Mouse (Mus musculus) adrenal gland, postnatal 36 days (tissue): ENCODE measurements around the gene Rest. TPM values are rescaled to one million over a fixed set of nuclear protein-coding genes. Genes with fewer than 3 reads are reported as not detected.

Experiments used
- DNase-seq, 2 experiments: peaks; one replicate each; pipeline ENCODE4 v3.0.0; 2021; ENCODE audit warnings: mixed read lengths in 1 of 2
- total RNA-seq, 2 experiments: library from RNA; stranded (reverse); gene quantifications; 2 replicates each; pipeline ENCODE4 v1.2.3; 2021

Rest gene
- total RNA-seq, 2 experiments from 2014 or later = 24.8 to 26.8 TPM

DNA sequence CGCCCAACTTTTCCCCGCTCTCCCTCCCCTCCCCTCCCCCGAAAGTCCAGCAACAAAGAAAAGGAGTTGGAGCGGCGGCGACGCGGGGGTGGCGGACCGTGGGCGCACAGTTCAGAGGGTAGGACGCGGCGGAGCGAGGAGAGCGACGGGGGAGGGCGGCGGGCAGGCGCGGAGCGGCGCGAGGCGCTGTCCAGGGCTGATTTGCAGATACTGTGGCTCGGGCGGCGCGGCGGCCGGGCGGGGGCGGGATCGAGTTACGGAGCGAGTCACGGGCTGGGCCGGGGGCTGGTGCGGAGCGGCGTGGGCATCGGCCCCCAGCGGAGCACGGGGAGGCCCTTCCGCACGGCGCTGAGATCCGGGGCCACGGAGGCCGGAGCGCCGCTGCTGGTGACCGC, 377 bp downstream of the Rest start:
- DNase-seq = peak; percentile 87 to 90

DNA sequence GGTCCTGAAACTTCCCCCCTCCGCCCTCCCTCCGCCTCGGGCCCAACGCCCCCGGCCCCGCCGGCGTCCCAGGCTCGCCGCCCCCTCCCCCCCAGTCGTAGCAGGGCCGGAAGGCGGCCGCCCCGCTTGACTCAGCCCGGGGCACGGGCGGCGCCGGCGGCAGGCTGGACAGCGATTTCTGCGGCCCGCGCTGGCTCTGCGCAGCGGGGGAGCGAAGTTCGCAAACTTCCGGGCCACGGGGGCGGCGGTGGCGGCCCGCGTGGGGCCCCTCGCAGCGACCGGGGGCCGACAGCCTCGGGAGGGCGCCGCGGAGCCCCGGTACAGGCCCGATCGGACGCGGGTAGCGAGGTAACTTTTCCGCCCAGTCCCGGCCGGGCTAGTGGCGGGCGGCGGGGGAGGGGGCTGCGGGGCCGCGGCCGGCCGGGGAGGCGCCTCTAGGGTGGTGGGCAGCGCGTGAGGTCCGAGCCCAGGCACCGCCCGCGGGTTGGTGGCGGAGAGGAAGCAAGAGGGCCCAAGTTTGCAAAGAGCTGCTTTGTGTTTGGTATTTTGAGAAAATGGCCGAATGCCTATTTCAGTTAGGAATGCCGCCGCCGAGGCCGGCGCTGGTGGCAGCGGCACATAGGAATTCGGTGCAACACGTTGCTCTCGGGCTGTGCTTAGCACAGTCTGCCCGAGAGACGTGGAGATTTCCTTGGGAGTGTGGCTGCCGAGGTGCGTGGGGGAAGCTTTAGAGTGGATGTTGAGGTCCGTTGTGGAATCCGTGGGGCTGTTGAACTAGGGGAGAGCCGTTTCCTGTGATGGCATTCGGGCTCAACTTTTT, 985 bp downstream of the Rest start:
- DNase-seq = peak; percentile 74 to 78

DNA sequence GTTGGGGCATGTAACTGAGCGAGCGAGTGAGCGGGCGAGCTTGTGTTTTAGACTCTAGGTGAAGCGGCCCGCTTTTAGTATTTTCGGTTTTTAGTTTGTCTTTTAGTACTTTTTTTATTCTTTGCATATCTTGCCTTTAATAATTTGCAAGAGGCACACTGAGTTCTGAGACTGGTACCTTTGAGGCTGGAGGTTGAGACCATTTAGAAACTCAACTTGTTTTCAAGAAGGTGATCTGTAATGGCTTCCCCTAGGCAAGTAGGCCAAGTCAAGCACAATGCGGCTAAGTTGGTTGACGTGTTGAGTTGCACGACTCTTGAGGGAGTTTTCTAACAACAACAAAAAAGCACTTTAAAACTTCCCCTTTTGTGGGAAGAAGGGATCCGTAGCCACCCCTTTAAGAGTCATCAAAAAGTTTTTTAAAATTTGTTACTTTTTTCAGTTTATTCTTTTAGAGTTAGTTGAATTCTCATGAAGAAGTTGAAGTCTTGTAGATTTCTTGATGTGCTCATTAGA, 1.7 kb downstream of the Rest start:
- DNase-seq = no peak

DNA sequence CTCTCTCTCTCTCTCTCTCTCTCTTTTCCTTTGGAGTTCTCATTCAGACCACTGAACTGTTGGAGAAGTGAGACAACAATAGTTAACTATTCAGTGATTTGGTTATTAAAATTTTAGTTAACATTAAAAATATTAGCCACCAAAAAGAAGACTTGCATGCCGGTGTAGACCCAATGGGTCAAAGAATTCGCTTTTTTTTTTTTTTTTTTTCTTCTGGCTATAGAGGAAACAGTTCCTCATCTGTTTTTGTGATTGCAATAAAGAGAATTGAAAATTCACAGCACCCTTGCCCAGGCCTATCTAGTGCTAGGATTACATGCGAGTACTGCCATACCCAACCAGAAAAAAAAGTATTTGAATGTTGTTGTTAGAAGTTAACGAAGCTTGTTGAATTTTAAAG, 2.1 kb downstream of the Rest start:
- no peak for DNase-seq

DNA sequence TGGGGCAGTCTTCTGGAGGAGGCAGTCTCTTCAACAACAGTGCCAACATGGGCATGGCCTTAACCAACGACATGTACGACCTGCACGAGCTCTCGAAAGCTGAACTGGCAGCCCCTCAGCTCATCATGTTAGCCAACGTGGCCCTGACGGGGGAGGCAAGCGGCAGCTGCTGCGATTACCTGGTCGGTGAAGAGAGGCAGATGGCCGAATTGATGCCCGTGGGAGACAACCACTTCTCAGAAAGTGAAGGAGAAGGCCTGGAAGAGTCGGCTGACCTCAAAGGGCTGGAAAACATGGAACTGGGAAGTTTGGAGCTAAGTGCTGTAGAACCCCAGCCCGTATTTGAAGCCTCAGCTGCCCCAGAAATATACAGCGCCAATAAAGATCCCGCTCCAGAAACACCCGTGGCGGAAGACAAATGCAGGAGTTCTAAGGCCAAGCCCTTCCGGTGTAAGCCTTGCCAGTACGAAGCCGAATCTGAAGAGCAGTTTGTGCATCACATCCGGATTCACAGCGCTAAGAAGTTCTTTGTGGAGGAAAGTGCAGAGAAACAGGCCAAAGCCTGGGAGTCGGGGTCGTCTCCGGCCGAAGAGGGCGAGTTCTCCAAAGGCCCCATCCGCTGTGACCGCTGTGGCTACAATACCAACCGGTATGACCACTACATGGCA, 2.8 kb downstream of the Rest start:
- DNase-seq = no peak

DNA sequence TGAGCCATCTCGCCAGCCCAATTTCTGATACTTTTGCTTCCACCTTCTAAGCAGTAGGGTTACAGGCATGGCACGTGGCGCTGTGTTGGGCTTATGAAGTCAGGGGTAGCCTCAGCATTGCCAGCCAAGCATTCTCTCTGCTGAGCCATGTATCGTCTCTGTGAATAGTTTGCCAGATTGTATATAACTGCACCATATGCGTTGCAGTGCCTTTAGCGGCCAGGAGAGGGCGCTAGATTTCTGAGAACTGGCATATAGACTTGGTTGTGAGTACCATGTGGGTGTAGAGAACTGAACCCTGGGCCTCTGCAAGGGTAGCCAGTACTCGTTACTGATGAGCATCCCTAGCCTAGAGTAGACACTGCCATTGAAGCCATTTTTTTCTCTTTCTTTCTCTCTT, 4.1 kb downstream of the Rest start:
- no peak for DNase-seq

DNA sequence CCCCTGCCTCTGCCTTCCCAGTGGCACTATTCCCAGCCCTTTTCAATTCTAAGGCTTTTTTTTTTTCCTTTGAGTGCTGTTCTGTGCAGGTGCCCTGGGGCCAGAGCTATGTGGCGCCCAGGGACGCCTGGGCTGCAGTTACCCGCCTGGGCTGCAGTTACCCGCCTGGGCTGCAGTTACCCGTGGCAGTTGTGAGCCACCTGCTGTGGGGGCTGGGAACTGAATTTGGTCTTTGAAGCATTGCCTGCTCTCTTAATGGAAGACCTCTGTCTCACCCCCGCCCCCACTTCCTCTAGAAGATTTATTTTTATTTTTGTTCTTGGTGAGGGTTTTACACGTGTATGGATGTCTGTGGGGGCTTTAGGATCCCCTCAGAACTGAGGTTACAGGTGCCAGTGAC, 7.9 kb downstream of the Rest start:
- DNase-seq = no peak

DNA sequence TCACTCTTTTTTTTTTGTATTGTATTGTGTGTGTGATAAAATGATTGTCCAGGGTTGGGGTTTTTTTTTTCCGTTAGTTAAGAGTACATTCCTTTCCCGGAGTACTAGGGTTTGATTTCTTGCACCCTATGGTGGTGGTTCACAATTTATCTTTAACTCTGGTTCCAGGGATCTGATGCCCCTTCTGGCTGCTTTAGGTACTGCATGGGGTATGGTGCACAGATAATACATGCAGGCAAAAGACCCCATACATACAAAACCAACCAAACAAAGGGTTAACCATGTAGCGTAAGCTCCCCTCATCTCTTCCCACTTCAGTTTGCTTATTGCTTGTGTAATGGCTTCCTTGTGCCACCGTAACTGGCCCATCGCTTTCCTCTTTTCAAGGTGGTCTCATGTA, 10.7 kb downstream of the Rest start:
- DNase-seq = peak; percentile 29 to 40

DNA sequence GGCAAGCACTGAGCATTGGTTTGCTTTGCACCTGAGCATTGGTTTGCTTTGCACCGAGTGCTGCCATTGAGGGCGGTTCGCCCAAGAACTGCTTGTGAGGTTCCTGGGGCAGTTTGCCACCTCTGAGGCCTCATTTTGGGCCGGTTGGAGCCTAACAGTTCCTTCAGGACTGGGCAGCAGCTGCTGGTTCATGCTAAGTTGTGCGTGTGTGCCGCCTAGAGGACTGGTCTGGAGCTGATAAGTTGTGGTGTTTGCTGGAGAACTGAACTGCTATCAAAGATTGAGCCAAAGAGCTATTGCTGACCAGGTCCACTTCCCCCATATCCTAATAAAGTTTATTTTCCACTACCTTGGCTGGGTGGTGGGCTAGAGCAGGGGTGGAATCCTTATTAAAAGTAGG, 11.9 kb downstream of the Rest start:
- DNase-seq = no peak

DNA sequence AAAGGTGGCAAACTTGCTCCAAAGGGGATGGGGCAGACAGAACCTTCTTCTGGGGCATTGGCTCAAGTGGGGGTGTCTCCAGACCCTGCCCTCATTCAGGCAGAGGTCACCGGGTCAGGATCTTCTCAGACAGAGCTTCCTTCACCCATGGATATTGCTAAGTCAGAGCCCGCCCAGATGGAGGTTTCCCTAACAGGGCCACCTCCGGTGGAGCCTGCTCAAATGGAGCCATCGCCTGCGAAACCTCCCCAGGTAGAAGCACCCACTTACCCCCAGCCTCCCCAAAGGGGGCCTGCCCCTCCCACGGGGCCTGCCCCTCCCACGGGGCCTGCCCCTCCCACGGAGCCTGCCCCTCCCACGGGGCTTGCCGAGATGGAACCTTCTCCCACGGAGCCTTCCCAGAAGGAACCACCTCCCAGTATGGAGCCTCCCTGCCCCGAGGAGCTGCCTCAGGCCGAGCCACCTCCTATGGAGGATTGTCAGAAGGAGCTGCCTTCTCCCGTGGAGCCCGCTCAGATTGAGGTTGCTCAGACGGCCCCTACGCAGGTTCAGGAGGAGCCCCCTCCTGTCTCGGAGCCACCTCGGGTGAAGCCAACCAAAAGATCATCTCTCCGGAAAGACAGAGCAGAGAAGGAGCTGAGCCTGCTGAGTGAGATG, 16.4 kb downstream of the Rest start:
- no peak for DNase-seq

DNA sequence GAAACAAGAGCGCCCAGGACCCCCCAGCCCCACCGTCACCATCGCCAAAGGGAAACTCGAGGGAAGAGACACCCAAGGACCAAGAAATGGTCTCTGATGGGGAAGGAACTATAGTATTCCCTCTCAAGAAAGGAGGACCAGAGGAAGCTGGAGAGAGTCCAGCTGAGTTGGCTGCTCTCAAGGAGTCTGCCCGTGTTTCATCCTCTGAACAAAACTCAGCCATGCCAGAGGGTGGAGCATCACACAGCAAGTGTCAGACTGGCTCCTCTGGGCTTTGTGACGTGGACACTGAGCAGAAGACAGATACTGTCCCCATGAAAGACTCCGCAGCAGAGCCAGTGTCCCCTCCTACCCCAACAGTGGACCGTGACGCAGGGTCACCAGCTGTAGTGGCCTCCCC, 17.0 kb downstream of the Rest start:
- DNase-seq = no peak

DNA sequence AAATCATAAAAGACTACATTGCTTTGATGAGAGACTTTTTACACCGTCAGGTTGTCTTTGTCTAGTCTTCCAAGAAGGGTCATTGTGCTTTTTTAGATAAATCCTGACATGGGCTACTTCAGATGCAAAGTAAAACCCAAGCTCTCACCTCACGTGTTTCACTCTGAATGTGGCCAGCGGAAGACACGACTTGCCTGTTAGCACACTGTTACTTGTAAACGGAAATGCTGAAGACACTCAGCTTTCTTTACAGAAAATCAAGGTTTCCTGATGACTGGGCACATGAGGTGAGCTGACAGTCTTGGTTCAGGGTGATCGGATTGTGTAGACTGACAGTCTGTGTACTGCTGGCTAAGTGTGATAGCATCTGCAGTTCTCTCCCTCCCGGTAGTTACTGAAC, 20.4 kb downstream of the Rest start:
- DNase-seq = no peak

DNA sequence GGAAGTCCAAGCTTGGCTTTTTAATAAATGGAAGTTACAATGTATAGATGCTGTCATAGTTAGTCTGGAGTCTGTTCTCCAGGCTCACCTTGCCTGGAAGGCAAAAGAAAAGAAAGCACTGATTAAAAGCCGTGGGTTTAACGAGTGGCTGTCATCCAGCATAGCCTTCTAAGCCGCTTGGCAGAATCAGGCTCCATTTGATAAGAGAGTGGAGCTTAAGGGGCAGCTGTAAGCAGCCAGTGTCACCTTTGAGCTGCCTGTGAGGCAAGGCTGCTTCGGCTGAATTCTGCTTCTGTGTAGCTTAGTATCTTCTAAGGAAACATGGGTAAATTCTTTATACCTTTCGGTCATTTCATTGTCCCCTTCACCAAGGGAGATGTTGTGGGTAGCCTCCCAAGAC, 21.6 kb downstream of the Rest start:
- no peak for DNase-seq

DNA sequence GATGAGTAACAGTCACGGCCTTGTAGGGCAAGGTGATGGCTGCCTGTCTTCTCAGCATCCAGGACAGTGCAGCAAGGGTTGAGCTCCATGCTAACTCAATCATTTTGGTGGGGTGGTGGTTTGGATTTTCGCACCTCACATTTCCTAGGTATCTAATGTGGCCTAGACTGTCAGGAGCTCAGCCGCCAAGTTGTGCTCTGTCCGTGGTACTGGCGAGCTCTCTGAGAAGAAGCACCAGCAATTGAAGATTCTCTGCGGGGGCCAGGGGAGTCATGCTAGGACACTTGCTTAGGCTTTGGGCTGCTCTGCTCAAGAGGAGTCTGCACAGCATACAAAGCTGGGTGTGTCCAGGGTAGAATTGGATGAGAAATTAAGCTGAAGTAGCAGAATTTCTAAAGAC, 22.6 kb downstream of the Rest start:
- peak; percentile 13 to 26 for DNase-seq

DNA sequence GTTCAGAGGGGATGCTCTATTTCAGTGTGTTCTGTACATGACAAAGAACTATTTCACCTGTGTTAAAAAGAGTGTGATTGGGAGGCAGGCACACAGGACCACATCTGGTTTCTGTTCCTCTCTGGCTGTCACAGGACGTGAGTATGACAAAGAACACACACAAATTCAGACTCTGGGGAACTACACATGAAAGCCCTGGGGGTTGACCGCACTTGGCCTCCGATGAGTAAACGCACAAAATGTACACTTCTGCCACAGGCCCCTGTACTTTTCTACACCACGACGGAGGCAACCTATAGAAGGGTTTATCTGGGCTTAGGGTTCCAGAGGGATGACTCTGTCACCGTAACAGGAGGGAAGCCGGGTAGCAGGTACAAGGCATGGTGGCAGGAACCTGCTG, 24.4 kb downstream of the Rest start:
- no peak for DNase-seq

DNA sequence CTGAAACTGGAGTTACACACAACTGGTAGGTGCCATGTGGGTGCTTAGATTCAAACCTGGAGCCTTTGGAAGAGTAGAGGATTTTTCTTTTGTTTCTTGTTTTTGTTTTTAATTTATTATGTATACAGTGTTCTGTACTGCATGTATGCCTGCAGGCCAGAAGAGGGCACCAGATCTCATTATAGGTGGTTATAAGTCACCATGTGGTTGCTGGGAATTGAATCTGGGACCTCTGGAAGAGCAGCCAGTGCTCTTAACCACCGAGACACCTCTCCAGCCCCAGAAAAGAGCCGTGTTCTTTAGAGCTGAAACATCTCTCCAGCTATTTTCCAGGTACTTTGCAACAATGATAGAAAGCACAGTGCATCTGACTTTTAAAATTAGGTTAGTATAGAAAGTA, 25.3 kb downstream of the Rest start:
- no peak for DNase-seq

DNA sequence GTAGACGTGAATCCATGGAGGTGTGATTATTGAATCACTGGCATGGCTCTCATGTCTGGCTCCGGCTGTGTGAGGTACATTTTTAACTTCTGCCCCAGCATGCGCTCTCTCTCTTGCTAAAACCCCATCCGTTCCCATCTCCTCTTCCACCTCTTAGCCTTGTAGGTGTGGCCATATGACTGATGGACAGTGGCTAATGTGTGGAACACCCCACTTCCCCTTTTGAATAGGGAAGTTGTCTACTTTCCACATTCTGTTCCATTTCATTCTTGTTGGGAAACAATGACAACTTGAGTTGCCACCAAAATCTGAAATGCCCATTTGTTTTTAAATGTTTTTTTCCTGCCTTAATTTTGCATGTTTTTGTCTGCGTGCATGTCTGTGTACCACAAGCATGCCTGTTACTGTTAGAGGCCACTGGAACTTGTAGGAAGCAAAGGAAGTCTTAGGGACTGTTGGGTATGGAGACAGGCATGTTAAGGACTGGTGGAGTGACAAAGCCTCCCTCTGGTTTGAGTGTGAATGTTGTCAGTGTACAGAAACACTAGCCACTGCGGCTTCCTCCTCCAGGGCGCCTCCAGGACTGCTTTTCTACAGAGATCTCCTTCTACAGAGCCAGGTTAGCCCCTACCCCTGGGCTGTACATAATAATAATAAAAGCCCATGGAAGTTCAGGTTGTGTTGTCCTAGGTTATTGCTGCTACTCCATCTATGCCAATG, 27.7 kb downstream of the Rest start:
- no peak for DNase-seq

DNA sequence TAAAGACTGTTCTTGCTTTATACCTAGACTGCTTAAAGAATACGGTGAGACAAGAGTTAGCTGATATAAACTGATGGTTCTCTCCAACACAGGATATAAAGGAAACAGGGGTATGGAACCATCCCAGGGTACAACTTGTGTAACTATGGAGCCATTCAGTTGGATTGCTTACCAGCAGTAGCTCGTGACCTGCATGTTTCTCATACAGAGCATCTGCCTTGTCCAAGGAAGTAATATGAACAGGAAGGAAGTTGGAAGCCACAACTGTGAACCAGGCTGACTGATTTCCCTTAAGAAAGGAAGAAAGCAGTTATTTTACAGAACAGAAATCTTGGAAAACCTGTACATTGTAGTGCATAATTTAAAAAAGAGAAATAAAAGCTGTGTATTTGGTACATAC, 34.2 kb downstream of the Rest start:
- no peak for DNase-seq

DNA sequence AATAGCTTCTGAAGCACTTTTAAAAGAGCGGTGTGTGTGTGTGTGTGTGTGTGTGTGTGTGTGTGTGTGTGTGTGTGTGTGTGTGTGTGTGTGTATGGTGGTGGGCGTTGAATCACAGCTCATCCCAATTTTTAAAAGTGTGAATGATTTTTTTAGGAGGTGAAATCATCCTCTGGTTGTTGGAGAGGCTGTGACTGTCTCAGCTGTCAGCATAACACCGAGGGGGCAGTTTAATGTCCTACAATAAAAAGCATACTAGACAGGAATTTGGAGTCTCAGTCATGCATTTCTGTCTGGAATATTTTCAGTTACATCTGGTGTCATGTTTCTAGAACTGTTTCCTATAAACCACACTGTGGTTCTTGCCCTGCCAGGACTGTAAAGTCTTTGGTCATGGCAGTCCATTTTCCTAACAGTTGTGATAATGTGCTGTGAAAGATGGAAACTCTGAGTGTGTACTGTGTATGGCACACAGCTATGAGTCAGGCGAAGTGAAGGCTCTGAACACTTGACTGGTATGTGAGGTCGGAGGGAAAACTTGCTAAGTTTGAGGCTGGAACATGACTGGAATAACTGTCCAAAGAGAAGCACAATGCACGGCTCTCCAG, 36.1 kb downstream of the Rest start:
- DNase-seq = no peak

DNA sequence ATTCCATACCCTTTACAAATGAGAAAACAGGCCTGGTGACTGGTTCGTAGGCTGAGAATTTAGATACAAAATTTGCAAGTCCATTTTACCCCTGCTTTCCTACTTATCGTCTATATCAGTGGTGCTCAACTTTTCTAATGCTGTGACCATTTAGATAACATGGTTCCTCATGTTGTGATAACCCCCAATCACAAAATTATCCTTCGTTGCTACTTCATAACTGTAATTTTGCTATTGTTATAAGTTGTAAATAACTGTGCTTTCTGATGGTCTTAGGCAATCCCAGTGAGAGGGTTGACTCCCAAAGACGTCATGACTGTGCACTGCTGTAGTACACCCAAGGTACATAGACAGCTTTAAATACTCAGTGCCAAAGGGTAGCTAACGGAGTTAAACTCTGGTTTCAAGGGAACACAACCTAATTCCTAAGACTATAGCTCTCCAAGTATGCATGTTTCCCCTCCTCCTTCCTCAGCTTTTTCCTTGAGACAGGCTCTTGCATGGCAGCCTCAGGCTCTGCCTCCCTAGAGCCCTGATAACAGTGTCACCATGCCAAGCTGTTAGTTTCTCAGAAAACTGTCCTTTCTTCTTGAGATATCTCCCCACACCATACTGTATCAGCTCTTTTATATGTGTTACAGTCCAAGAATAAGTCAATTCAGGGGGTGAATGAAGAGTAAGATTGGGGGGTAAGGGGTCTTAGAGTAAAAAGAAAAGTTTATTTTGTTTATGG, 42.7 kb downstream of the Rest start:
- no peak for DNase-seq
